In genomic region chr15:97462587-97462986, GRCm38 (mm10) we compare ENCODE assay signal across 21 mouse cellular contexts.
DNase-seq lines count a peak whose midpoint lies in the region; ATAC-seq and TF ChIP-seq lines count a peak whose summit lies in the region.
"Had no signal": no experiment of that assay in that cellular context is flagged by ENCODE, and none has a peak within 500 bp of the region (broad histone marks: within the 10 kb centered on the region; RNA-seq: fewer than 3 reads in every experiment).

No protein-coding gene starts in this region.

- peak; percentile 14 for DNase-seq in layer of hippocampus, adult 9-11 months
- DNase-seq in layer of hippocampus, adult 9-10 months (ENCODE audit: low spot score), result no peak
- no peak for DNase-seq in spleen, adult 2 months (ENCODE audit: low read depth in 1 of 2, low spot score in 2 of 2)
- DNase-seq in spleen, postnatal 14 days (ENCODE audit: low spot score in 2 of 2), result no peak
- peak; percentile 38 for DNase-seq in yolk sac, embryonic 10.5 days (ENCODE audit: low spot score)
- no peak for DNase-seq in thymus, postnatal 25 days
- DNase-seq: adrenal gland, postnatal 10 days; cerebellum, postnatal 10 days; gastrocnemius, postnatal 10 days; heart, adult 18-20 months; kidney, adult 2 months; right cerebral cortex, postnatal 25 days had no signal

- H3K36me3 ChIP-seq in spleen, adult 2 months (ENCODE audit: control insufficient read depth, insufficient read depth, low read length), result no peaks in the 10 kb centered on the region
- H3K36me3 ChIP-seq in embryonic facial prominence, embryonic 15.5 days, result no peaks in the 10 kb centered on the region
- H3K36me3 ChIP-seq: limb, embryonic 12.5 days; liver, embryonic 15.5 days; neural tube, embryonic 15.5 days had no signal

- no peak for TF ChIP-seq CTCF in spleen, adult 2 months (IDR thresholded peaks at IDR 0.05; ENCODE audit: extremely low read depth, insufficient read depth, insufficient read length, insufficient replicate concordance)

- 0 out of 2 replicates have a peak overlapping the region, but pooled peaks have one; percentile 26 for H3K27ac ChIP-seq in spleen, adult 2 months (ENCODE audit: insufficient read depth, low read length)
- H3K27ac ChIP-seq in embryonic facial prominence, embryonic 15.5 days (replicated peaks), result 0 out of 2 replicates have a peak overlapping the region, but pooled peaks have one; percentile 28
- H3K27ac ChIP-seq: forebrain, embryonic 13.5 days; limb, embryonic 12.5 days; liver, embryonic 15.5 days; neural tube, embryonic 15.5 days; stomach, postnatal 0 days had no signal

- H3K9me3 ChIP-seq in embryonic facial prominence, embryonic 15.5 days (replicated peaks), result no peaks in the 10 kb centered on the region
- H3K9me3 ChIP-seq: forebrain, embryonic 13.5 days; limb, embryonic 12.5 days; liver, embryonic 15.5 days; neural tube, embryonic 15.5 days had no signal

- WGBS in spleen, adult 2 months, result 59% methylated on average over 2 of the region's 2 CpGs
- 34% methylated on average over 2 of the region's 2 CpGs for WGBS in embryonic facial prominence, embryonic 15.5 days

- peaks cover 36% of the 10 kb centered on the region; the same call in 1 of the 2 replicates for H3K4me1 ChIP-seq in spleen, adult 2 months (ENCODE audit: control insufficient read depth, insufficient read depth, insufficient read length)
- no peaks in the 10 kb centered on the region for H3K4me1 ChIP-seq in embryonic facial prominence, embryonic 15.5 days
- H3K4me1 ChIP-seq: forebrain, embryonic 13.5 days; limb, embryonic 12.5 days had no signal

- H3K4me2 ChIP-seq in embryonic facial prominence, embryonic 15.5 days (replicated peaks), result no peak overlapping the region
- H3K4me2 ChIP-seq: forebrain, embryonic 13.5 days; limb, embryonic 12.5 days; liver, embryonic 15.5 days; neural tube, embryonic 15.5 days had no signal

- H3K9ac ChIP-seq in embryonic facial prominence, embryonic 15.5 days, result no peak overlapping the region
- H3K9ac ChIP-seq: forebrain, embryonic 13.5 days; limb, embryonic 12.5 days; liver, embryonic 15.5 days; neural tube, embryonic 15.5 days had no signal

- ATAC-seq in embryonic facial prominence, embryonic 15.5 days (ENCODE audit: insufficient number of reproducible peaks, low FRiP score, low TSS enrichment, low read depth), result no peak
- ATAC-seq: forebrain, embryonic 13.5 days; inflammation-experienced regulatory T-cells, adult 6 months; midbrain, embryonic 16.5 days; Patski had no signal

- no peak for TF ChIP-seq POLR2A in spleen, adult 2 months (IDR thresholded peaks at IDR 0.05; ENCODE audit: low read depth, low read length)

- H3K27me3 ChIP-seq in spleen, adult 2 months (ENCODE audit: control insufficient read depth, insufficient read depth, low read length), result no peaks in the 10 kb centered on the region
- no peaks in the 10 kb centered on the region for H3K27me3 ChIP-seq in embryonic facial prominence, embryonic 15.5 days
- H3K27me3 ChIP-seq: forebrain, embryonic 13.5 days; limb, embryonic 12.5 days; liver, embryonic 15.5 days; neural tube, embryonic 15.5 days; Patski had no signal

- no peak overlapping the region for H3K4me3 ChIP-seq in spleen, adult 2 months (ENCODE audit: extremely low read depth, insufficient read depth, insufficient read length)
- no peak overlapping the region for H3K4me3 ChIP-seq in embryonic facial prominence, embryonic 15.5 days (replicated peaks)
- H3K4me3 ChIP-seq: forebrain, embryonic 13.5 days; limb, embryonic 12.5 days; liver, embryonic 15.5 days; neural tube, embryonic 15.5 days had no signal

Comparison
In these comparisons a context has a peak if more than half of its experiments do, and no peak if none do; other contexts are left out.
1. DNase-seq: peak in layer of hippocampus, adult 9-11 months (single experiment) and yolk sac, embryonic 10.5 days (single experiment); none in layer of hippocampus, adult 9-10 months (single experiment), spleen, adult 2 months (0 of 2), spleen, postnatal 14 days (0 of 2) and thymus, postnatal 25 days (single experiment).